Mouse (Mus musculus) central nervous system, embryonic 18 days (tissue): Measurements from ENCODE around the gene Mllt1. TPM values are rescaled to one million over a fixed set of nuclear protein-coding genes. Genes with fewer than 3 reads are reported as not detected.

Experiments used
- polyA plus RNA-seq: library from polyadenylated mRNA; depleted of rRNA; stranded (reverse); fragments of >200 nt; gene quantifications from 2 replicates; pipeline ENCODE4 v1.2.3, GENCODE M21; 2012; rRNA removed

Mllt1 gene
- 115 and 124 TPM in 2 replicates for polyA plus RNA-seq

DNA sequence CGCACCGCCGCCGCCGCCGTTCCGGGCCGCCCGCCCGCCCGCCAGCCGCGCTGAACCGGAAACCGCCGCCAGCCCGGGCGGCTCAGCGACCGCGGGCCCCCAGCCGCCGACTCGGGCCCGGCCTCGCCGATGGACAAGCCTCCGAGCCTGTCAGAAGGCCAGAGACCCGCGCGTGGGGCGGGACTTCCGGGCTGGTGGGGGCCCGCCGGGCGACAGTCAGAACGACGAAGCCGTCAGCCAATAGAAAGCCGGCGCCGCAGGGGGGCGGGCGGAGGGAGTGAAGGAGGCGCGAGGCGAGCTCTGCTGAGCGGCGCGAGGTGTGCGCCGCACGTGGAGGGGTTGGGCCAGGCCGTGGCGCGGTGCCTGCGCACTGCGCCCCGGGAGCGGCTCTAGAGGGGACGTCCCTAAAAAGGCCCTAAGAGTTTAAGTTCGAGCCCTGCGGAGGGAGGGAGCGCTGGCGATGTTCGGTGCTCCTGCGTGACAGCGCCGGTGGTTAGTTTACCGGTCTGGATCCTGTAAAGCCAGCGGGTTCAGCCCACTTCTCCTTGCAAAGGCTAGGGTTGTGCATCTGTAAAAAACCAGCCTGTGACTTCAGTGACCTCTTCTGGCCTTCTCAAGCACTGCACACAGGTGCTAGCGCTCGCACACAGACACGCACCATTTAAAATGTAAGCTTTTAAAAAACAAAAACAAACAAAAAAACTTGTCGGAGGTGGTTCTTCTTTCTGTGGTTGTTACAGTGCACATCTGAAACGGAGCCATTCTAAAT lies at the start of gene Mllt1:
Gene Mllt1 (minus strand): TSS at position 53 of the 769 bp plus-strand sequence.

DNA sequence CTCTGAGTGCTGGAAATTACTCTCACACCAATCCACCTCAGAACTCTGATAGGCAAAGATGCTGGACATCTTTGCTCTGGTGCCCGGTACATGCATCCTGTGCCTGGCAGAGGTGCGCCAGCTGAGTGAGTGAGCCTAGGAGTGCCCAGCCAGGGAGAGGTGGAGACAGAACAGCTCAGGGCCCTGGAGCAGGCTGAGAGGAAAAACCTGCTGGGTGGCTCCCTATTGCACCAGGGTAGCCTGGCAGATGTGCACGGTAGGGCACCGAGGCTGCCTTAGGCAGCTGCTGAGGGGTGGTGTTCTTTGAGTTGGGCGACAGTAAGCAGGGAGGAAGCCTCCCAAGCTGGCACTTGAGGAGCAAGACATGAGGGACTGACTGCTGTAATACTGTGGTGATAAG lies 46.8 kb upstream of the Mllt1 start, which contains the start of gene Acer1:
Gene Acer1 (minus strand): TSS at position 114 of the 400 bp plus-strand sequence.

DNA sequence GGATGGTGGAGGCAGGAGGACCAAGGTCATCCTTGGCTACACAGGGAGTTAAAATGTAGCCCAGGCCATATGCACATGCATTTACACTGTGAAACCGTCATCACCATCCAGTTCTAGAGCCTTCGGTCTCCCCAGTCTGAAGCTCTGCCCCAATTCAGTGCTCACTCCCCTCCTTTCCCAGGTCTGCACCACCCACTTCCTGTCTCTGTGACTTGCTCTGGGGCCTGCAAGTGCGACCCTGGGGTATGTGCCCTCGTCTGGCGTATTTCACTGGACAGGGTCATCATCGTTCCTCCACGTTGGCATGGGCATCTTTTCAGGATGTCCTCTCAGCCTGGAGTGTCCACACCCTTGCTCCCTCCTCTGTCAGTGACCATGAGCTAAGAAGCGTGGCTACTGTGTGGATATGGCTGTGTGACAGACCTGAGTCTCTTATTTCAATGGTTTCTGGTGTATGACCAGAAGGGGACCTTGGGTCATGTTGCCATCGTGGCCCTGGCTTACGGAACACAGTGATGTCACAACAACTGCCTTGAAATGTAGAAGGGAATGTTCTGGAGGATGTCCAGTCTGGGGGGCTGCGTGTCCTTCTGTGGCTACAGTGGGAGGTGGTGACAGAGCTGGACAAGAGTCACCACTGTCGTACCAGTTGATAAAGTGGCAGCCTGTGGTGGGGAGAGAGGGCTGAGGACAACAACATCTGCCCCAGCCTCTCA lies 60.1 kb downstream of the Mllt1 start, which contains the start of gene 1700061G19Rik:
Gene 1700061G19Rik (plus strand): TSS at position 542 of the 716 bp plus-strand sequence.

DNA sequence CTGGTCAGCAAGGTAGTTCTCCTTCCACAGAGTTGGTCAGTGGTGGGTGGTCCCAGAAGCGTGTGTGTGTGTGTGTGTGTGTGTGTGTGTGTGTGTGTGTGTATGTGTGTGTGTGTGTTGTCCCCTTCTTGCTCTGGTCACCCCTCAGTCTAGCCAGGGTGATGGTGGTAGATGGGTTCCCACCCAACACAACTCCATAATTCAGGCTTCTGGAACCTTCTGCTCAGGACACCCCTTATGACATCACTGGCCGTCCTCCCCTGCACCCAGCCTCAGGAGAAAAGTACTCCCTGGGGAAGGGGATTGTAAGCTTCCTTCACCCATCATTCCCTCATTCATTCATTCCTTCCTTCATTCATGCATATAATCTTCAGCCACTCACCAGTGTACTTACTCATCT lies 61.0 kb downstream of the Mllt1 start, which contains the start of gene Acsbg2:
Gene Acsbg2 (minus strand): TSS at position 211 of the 400 bp plus-strand sequence.

Other genes starting within 250 kb of the Mllt1 start
- 297 and 335 TPM in 2 replicates for gene Ndufa11, start 217.6 kb downstream of the Mllt1 start, polyA plus RNA-seq
- 16.2 and 17.9 TPM in 2 replicates for gene Vmac, start 217.4 kb downstream of the Mllt1 start, polyA plus RNA-seq
- 4.3 and 4.5 TPM in 2 replicates for gene Nrtn, start 177.9 kb downstream of the Mllt1 start, polyA plus RNA-seq
- 192 and 196 TPM in 2 replicates for gene Dus3l, start 170.7 kb downstream of the Mllt1 start, polyA plus RNA-seq
- gene Prr22, start 165.2 kb downstream of the Mllt1 start, polyA plus RNA-seq: 2.1 and 2.4 TPM in 2 replicates
- 3.2 and 3.9 TPM in 2 replicates for gene Rfx2, start 104.4 kb downstream of the Mllt1 start, polyA plus RNA-seq
- gene Acsbg2, start 61.0 kb downstream of the Mllt1 start, polyA plus RNA-seq: 0.01 and 0.04 TPM in 2 replicates
- 0.08 TPM in 2 replicates for gene 1700061G19Rik, start 59.9 kb downstream of the Mllt1 start, polyA plus RNA-seq
- gene Acer1, start 46.7 kb upstream of the Mllt1 start, polyA plus RNA-seq: not detected in 2 replicates
- 147 and 151 TPM in 2 replicates for gene Clpp, start 54.9 kb upstream of the Mllt1 start, polyA plus RNA-seq
- 36.5 and 41.5 TPM in 2 replicates for gene Alkbh7, start 61.9 kb upstream of the Mllt1 start, polyA plus RNA-seq
- gene Pspn, start 64.6 kb upstream of the Mllt1 start, polyA plus RNA-seq: 0.39 TPM in 1 of 2 replicates, not detected in the other
- gene Gtf2f1, start 75.9 kb upstream of the Mllt1 start, polyA plus RNA-seq: 80.5 and 81.7 TPM in 2 replicates
- 0.04 and 0.06 TPM in 2 replicates for gene Gm17949, start 76.1 kb upstream of the Mllt1 start, polyA plus RNA-seq
- gene Khsrp, start 96.1 kb upstream of the Mllt1 start, polyA plus RNA-seq: 69.3 and 75.7 TPM in 2 replicates
- gene Slc25a41, start 106.2 kb upstream of the Mllt1 start, polyA plus RNA-seq: 0.04 and 0.08 TPM in 2 replicates
- gene Crb3, start 123.7 kb upstream of the Mllt1 start, polyA plus RNA-seq: 3.5 TPM in 2 replicates
- gene Slc25a23, start 124.4 kb upstream of the Mllt1 start, polyA plus RNA-seq: 99.8 and 105 TPM in 2 replicates
- 3.1 and 3.5 TPM in 2 replicates for gene Dennd1c, start 143.1 kb upstream of the Mllt1 start, polyA plus RNA-seq
- gene Tubb4a, start 152.4 kb upstream of the Mllt1 start, polyA plus RNA-seq: 187 and 200 TPM in 2 replicates
- 8.1 TPM in 2 replicates for gene Tnfsf9, start 169.9 kb upstream of the Mllt1 start, polyA plus RNA-seq
- 0.84 and 0.88 TPM in 2 replicates for gene Cd70, start 214.4 kb upstream of the Mllt1 start, polyA plus RNA-seq